Mouse (Mus musculus) C2C12 (cell line): ENCODE measurements around the gene Gpd2.

Experiments
- CTCF ChIP-seq: IDR thresholded peaks from one replicate; pipeline ENCODE4 v1.5.1; 2011; ENCODE audit not compliant: control insufficient read depth, insufficient read depth, insufficient read length
- USF1 ChIP-seq: IDR thresholded peaks from one replicate; pipeline ENCODE4 v1.6.1; 2011; ENCODE audit warnings: low read depth, mild to moderate bottlenecking, control low read depth, moderate library complexity

DNA sequence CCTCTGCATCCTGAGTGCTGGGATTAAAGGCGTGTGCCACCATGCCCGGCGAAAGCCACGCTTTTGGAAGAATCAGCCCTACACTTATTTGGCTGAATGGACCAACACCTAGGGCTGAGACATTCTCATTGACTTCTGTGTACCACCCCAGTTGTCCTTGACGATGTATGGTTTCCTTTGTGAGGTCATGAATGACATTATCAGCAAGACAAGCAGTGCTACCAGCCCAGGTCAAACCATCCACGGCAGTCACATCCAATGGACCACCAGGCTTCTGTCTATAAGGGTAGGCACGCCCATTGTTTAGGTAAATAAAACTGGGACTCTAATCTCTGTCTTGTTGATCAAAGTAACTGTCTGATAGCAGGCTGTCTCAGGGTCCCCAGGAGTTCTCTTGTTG, 27.5 kb downstream of the Gpd2 start:
- TF ChIP-seq CTCF: no peak
- TF ChIP-seq USF1: no peak
